Mouse (Mus musculus): ENCODE measurements at regions not wholly inside any gene's neighbourhood (a gene's known extent, or its start where the extent isn't known, plus 50 kb on each side); places are given as distances from the start of the nearest gene placed in this dataset.

- ATAC-seq = no peak
- H3K27me3 ChIP-seq = no peaks in the 10 kb centered on the region
- H3K27ac ChIP-seq = peak overlapping the region; percentile 65; the same call in 1 of the 2 replicates
- no peak overlapping the region for H3K4me3 ChIP-seq
- peaks cover 9% of the 10 kb centered on the region; the same call in 1 of the 2 replicates for H3K4me1 ChIP-seq
- no peaks in the 10 kb centered on the region for H3K36me3 ChIP-seq (ENCODE audit: poor library complexity, severe bottlenecking)
- no peaks in the 10 kb centered on the region for H3K9me3 ChIP-seq (replicated peaks)
- 74% methylated on average over 6 of the region's 6 CpGs for WGBS
- H3K4me2 ChIP-seq = no peak overlapping the region
- no peak overlapping the region for H3K9ac ChIP-seq
Measured at GRCm38 (mm10) chr4:142798834-142799233, 414.0 kb downstream of the Prdm2 start.

DNA sequence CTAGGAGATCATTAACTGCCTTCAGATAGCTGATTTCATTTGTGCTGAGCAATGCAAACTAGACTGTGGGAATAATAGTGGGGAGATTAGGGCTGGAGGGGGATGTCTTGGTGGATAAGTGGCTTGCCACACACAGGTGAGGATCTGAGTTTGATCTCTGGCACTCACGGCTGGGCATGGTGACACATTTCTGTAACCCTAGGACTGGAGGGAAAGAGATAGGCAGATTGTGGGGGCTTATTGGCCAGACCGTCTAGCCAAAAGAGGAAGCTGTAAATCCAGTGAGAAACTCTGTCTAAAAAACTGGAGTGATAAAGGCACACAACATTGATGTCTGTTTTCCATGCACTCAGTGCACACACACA, 420.2 kb downstream of the Prdm2 start:
- WGBS = 85% methylated on average over 2 of the region's 2 CpGs
- no peaks in the 10 kb centered on the region for H3K36me3 ChIP-seq (ENCODE audit: poor library complexity, severe bottlenecking)
- no peak overlapping the region for H3K4me3 ChIP-seq
- no peaks in the 10 kb centered on the region for H3K9me3 ChIP-seq (replicated peaks)
- no peaks in the 10 kb centered on the region for H3K4me1 ChIP-seq
- no peaks in the 10 kb centered on the region for H3K27me3 ChIP-seq
- no peak for ATAC-seq
- no peak overlapping the region for H3K27ac ChIP-seq
- H3K9ac ChIP-seq = no peak overlapping the region
- no peak overlapping the region for H3K4me2 ChIP-seq

- H3K4me1 ChIP-seq = no peaks in the 10 kb centered on the region
- 81% methylated on average over 3 of the region's 3 CpGs for WGBS
- H3K4me3 ChIP-seq = no peak overlapping the region
- ATAC-seq = no peak
- H3K27ac ChIP-seq = no peak overlapping the region
- no peak overlapping the region for H3K4me2 ChIP-seq
- H3K27me3 ChIP-seq = no peaks in the 10 kb centered on the region
- H3K9ac ChIP-seq = no peak overlapping the region
- H3K9me3 ChIP-seq (replicated peaks) = no peaks in the 10 kb centered on the region
- H3K36me3 ChIP-seq (ENCODE audit: poor library complexity, severe bottlenecking) = no peaks in the 10 kb centered on the region
Measured at GRCm38 (mm10) chr4:142791823-142792605, 420.8 kb downstream of the Prdm2 start.

- no peak for ATAC-seq
- WGBS = 98% methylated on average over 7 of the region's 7 CpGs
- Histone ChIP-seq H3K36me3 (ENCODE audit: poor library complexity, severe bottlenecking) (no peaks in the 10 kb centered on the region), H3K4me1 (no peaks in the 10 kb centered on the region), H3K27ac (no peak overlapping the region), H3K4me3 (no peak overlapping the region), H3K27me3 (no peaks in the 10 kb centered on the region), H3K4me2 (no peak overlapping the region), H3K9me3 (replicated peaks) (no peaks in the 10 kb centered on the region), H3K9ac (no peak overlapping the region)
Measured at GRCm38 (mm10) chr4:142789048-142789447, 423.7 kb downstream of the Prdm2 start.

DNA sequence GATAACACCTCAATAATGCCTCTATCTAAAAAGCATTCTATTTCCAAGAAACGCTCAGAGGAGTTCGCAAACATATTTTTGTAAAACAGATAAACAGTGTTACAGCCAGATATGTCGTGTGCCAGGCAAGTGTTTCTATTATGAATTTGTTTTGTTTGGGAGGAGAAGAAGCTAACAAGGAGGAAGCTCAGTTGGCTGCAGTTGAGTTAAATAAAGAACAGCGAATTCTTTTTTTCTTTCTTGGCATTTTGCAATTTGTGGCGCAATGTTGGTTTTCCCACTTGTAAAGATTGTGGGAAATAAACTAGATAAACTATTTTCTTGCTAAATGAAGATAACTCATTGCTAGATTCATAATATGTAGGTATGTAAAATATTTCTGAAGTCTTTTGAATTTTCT, 427.4 kb downstream of the Prdm2 start:
- no peak overlapping the region for H3K27ac ChIP-seq
- no peak overlapping the region for H3K4me2 ChIP-seq
- no peak for ATAC-seq
- no peaks in the 10 kb centered on the region for H3K4me1 ChIP-seq
- no peaks in the 10 kb centered on the region for H3K27me3 ChIP-seq
- H3K9ac ChIP-seq = no peak overlapping the region
- H3K4me3 ChIP-seq = no peak overlapping the region
- no peaks in the 10 kb centered on the region for H3K9me3 ChIP-seq (replicated peaks)
- H3K36me3 ChIP-seq (ENCODE audit: poor library complexity, severe bottlenecking) = no peaks in the 10 kb centered on the region
- WGBS = 95% methylated on average over 5 of the region's 5 CpGs

DNA sequence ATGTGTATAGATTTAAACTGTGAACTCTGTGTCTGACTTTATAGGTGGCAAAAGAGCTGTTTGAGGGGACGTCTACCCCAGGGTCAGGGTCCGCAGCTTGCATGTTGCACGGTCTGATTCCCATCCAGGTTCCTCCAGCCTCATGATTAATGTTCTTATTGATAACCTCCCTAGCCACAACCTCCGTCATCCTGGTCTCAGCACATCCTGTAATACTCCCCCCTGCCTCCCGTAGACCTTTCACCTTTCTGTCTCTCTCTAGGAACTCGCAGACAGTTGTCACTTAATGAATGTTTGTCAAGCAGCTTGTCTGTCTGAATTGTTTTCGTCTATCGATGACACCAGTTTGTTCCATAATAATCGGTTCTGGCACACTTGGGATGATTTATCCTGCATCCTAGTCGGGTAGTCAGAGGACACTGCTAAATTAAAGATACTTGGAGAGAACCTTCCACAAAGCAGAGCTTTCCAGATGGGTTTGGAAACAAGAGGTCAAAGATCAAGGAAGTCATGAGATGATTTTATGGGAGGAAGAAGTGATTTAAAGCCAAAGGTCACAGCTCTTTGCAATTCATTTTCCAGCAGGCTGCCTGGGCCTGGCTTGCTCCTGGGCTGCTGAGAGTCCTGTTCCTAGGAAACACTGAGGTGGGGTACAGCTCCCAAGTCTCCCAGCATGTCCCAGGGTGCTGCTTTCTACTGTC, 435.9 kb downstream of the Prdm2 start:
- no peaks in the 10 kb centered on the region for H3K36me3 ChIP-seq (ENCODE audit: poor library complexity, severe bottlenecking)
- no peak overlapping the region for H3K4me2 ChIP-seq
- WGBS = 88% methylated on average over 10 of the region's 10 CpGs
- H3K9ac ChIP-seq = no peak overlapping the region
- ATAC-seq = no peak
- H3K4me3 ChIP-seq = no peak overlapping the region
- H3K4me1 ChIP-seq = peaks cover 23% of the 10 kb centered on the region
- no peaks in the 10 kb centered on the region for H3K27me3 ChIP-seq
- no peaks in the 10 kb centered on the region for H3K9me3 ChIP-seq (replicated peaks)
- H3K27ac ChIP-seq = no peak overlapping the region

GRCm38 (mm10) chr4:142775023-142775422, 437.8 kb downstream of the Prdm2 start:
- Histone ChIP-seq H3K9ac (no peak overlapping the region), H3K27ac (no peak overlapping the region), H3K4me3 (no peak overlapping the region), H3K4me1 (peaks cover 40% of the 10 kb centered on the region), H3K4me2 (no peak overlapping the region), H3K9me3 (replicated peaks) (no peaks in the 10 kb centered on the region), H3K27me3 (peaks cover 7% of the 10 kb centered on the region; the same call in 1 of the 2 replicates), H3K36me3 (ENCODE audit: poor library complexity, severe bottlenecking) (no peaks in the 10 kb centered on the region)
- ATAC-seq = no peak
- WGBS = 85% methylated on average over 5 of the region's 5 CpGs

- Histone ChIP-seq H3K4me1 (peaks cover 43% of the 10 kb centered on the region), H3K9ac (no peak overlapping the region)
- 0 out of 2 replicates have a peak, but pooled peaks have one; percentile 20 for ATAC-seq
Measured at GRCm38 (mm10) chr4:142773651-142774151, 439.1 kb downstream of the Prdm2 start.

GRCm38 (mm10) chr4:142772751-142773455, 439.9 kb downstream of the Prdm2 start:
- Histone ChIP-seq H3K9me3 (replicated peaks) (no peaks in the 10 kb centered on the region), H3K4me3 (no peak overlapping the region), H3K9ac (peak overlapping the region; percentile 5; the same call in 1 of the 2 replicates), H3K27ac (peak overlapping the region; percentile 81), H3K36me3 (ENCODE audit: poor library complexity, severe bottlenecking) (no peaks in the 10 kb centered on the region), H3K4me1 (peaks cover 43% of the 10 kb centered on the region), H3K4me2 (peak overlapping the region; percentile 46), H3K27me3 (peaks cover 7% of the 10 kb centered on the region; the same call in 1 of the 2 replicates)
- peak; percentile 71 for ATAC-seq
- WGBS = 2% methylated on average over 16 of the region's 16 CpGs

More at GRCm38 (mm10) chr4:142773651-142774151, 439.1 kb downstream of the Prdm2 start:
- Histone ChIP-seq H3K4me2 (peak overlapping the region; percentile 46), H3K9me3 (replicated peaks) (no peaks in the 10 kb centered on the region), H3K27me3 (peaks cover 7% of the 10 kb centered on the region; the same call in 1 of the 2 replicates), H3K4me3 (no peak overlapping the region), H3K27ac (peak overlapping the region; percentile 81), H3K36me3 (ENCODE audit: poor library complexity, severe bottlenecking) (no peaks in the 10 kb centered on the region)
- WGBS = 14% methylated on average over 10 of the region's 10 CpGs

DNA sequence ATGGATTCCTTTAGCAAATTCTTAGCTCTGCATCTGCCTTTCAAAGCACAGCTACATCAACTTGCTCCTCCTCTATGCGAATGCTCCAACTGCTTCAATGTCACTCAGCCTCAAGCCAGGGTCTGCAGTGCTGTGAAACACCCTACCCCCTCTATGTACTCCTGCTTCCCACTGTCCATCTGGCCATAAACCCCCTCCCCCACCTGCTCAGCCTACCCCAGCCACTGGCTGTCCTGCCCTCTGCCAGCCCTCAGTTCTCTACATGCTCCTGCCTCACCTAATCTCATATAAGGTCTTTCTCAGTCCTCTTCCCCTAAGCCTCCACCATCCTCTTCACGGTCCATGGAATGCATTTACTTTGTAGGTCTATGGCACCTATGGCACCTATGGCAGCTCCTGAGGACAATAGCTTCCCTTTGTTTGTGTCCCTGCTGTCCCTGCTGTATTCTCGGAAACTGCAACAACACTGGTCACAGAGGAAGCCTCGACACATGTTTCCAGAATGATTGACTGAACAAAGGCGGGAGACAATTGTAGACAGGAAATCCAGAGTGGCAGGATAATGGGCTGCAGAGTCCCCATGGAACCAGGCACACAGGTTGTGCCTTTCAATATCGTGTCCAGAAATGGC, 441.2 kb downstream of the Prdm2 start:
- Histone ChIP-seq H3K27ac (peak overlapping the region; percentile 2; the same call in 1 of the 2 replicates), H3K36me3 (ENCODE audit: poor library complexity, severe bottlenecking) (no peaks in the 10 kb centered on the region), H3K9ac (no peak overlapping the region; the same call in none of the 2 replicates), H3K9me3 (replicated peaks) (no peaks in the 10 kb centered on the region), H3K4me2 (no peak overlapping the region), H3K4me1 (peaks cover 43% of the 10 kb centered on the region), H3K4me3 (no peak overlapping the region), H3K27me3 (peaks cover 7% of the 10 kb centered on the region; the same call in 1 of the 2 replicates)
- WGBS = 28% methylated on average over 6 of the region's 6 CpGs
- no peak for ATAC-seq

- H3K9ac ChIP-seq = no peak overlapping the region
- H3K36me3 ChIP-seq (ENCODE audit: poor library complexity, severe bottlenecking) = no peaks in the 10 kb centered on the region
- no peak overlapping the region for H3K4me3 ChIP-seq
- H3K27me3 ChIP-seq = peaks cover 7% of the 10 kb centered on the region; the same call in 1 of the 2 replicates
- ATAC-seq = peak; percentile 20; the same call in 1 of the 2 replicates
- peaks cover 43% of the 10 kb centered on the region for H3K4me1 ChIP-seq
- H3K4me2 ChIP-seq = peak overlapping the region; percentile 8
- H3K9me3 ChIP-seq (replicated peaks) = 0 out of 2 replicates have a peak, but pooled peaks cover 2% of the 10 kb centered on the region
- no peak overlapping the region for H3K27ac ChIP-seq
- WGBS = 3% methylated on average over 8 of the region's 8 CpGs
Measured at GRCm38 (mm10) chr4:142770177-142770576, 442.6 kb downstream of the Prdm2 start.

All from forebrain, embryonic 13.5 days (tissue).